Mouse (Mus musculus) hindbrain, embryonic 16.5 days (tissue): Measurements from ENCODE around the gene Cx3cl1. TPM values are rescaled to one million over a fixed set of nuclear protein-coding genes. Genes with fewer than 3 reads are reported as not detected.

Source experiments
- ATAC-seq: fragments of 200-750 bp; cut with Nextera tagmentation; 2 replicates; pipeline ENCODE4 v1.8.0; 2017; ENCODE audit warnings: moderate TSS enrichment, moderate library complexity
- H3K27ac ChIP-seq: fragments of 300-500 bp; sonication (generic); 2 replicates; pipeline ENCODE4 v1.5.1; 2014; ENCODE audit warnings: low read depth, mild to moderate bottlenecking, control low read depth, low read length, moderate library complexity
- H3K27me3 ChIP-seq: fragments of 300-500 bp; sonication (generic); replicated peaks from 2 replicates; pipeline ENCODE4 v1.6.1; 2014; ENCODE audit warnings: low read length; ENCODE audit not compliant: control insufficient read depth, insufficient read depth
- H3K36me3 ChIP-seq: fragments of 300-500 bp; sonication (generic); 2 replicates; pipeline ENCODE4 v1.6.1; 2014; ENCODE audit warnings: mild to moderate bottlenecking, low read length, moderate library complexity, mixed read lengths; ENCODE audit not compliant: control insufficient read depth, insufficient read depth
- H3K4me1 ChIP-seq: fragments of 300-500 bp; sonication (generic); 2 replicates; pipeline ENCODE4 v1.6.1; 2014; ENCODE audit warnings: low read depth, low read length; ENCODE audit not compliant: control insufficient read depth, insufficient read depth
- H3K4me2 ChIP-seq: fragments of 300-500 bp; sonication (generic); 2 replicates; pipeline ENCODE4 v1.6.1; 2014; ENCODE audit warnings: mild to moderate bottlenecking, low read length, control low read depth, moderate library complexity
- H3K4me3 ChIP-seq: fragments of 300-500 bp; sonication (generic); 2 replicates; pipeline ENCODE4 v1.5.1; 2014; ENCODE audit warnings: mild to moderate bottlenecking, low read length, control low read depth, moderate library complexity
- H3K9ac ChIP-seq: fragments of 300-500 bp; sonication (generic); 2 replicates; pipeline ENCODE4 v1.6.1; 2014; ENCODE audit warnings: low read depth, mild to moderate bottlenecking, control low read depth, low read length, moderate library complexity
- H3K9me3 ChIP-seq: fragments of 300-500 bp; sonication (generic); 2 replicates; pipeline ENCODE4 v1.6.1; 2014; ENCODE audit warnings: mild to moderate bottlenecking, low read length, moderate library complexity; ENCODE audit not compliant: control insufficient read depth
- WGBS: fragments of 180-500 bp; shearing (Covaris S2); extraction: QIAGEN DNeasy Blood & Tissue Kit; methylation state at CpG from one replicate; pipeline ENCODE4 v1.1.7; 2014; 5-methylcytosine and 5-hydroxymethylcytosine counted together
- polyA plus RNA-seq: library from polyadenylated mRNA; unstranded; fragments of >200 nt; fragmentation: Nextera tagmentation; extraction: Ambion mirVana; gene quantifications from 2 replicates; pipeline ENCODE4 v1.2.1, GENCODE M21; 2015

Cx3cl1 gene
- polyA plus RNA-seq, 1 experiment from 2014 or later: 62.0 TPM

- H3K9me3 ChIP-seq: no peaks in the 10 kb centered on the region
- no peak for ATAC-seq
- H3K27me3 ChIP-seq: no peaks in the 10 kb centered on the region
- no peaks in the 10 kb centered on the region for H3K36me3 ChIP-seq
- no peak overlapping the region for H3K4me2 ChIP-seq
- no peak overlapping the region for H3K9ac ChIP-seq
- peaks cover 7% of the 10 kb centered on the region for H3K4me1 ChIP-seq
- no peak overlapping the region for H3K27ac ChIP-seq
- 78% methylated on average over 9 of the region's 9 CpGs for WGBS
- H3K4me3 ChIP-seq: no peak overlapping the region
Measured at GRCm38 (mm10) chr8:94767035-94767434, 4.8 kb upstream of the Cx3cl1 start.

GRCm38 (mm10) chr8:94770945-94771344 is 864 bp upstream of the Cx3cl1 start:
- whole genome bisulfite sequencing: 36% methylated on average over 6 of the region's 6 CpGs
- H3K4me2 ChIP-seq: no peak overlapping the region; the same call in 1 of the 2 replicates
- peak; percentile 18; the same call in 1 of the 2 replicates for ATAC-seq

GRCm38 (mm10) chr8:94773048-94773447 is 1.2 kb downstream of the Cx3cl1 start:
- Histone ChIP-seq H3K36me3 (no peaks in the 10 kb centered on the region), H3K9ac (peak overlapping the region; percentile 78), H3K4me3 (peak overlapping the region; percentile 52), H3K27me3 (no peaks in the 10 kb centered on the region), H3K9me3 (no peaks in the 10 kb centered on the region), H3K4me2 (peak overlapping the region; percentile 71), H3K27ac (peak overlapping the region; percentile 39; the same call in 1 of the 2 replicates), H3K4me1 (peaks cover 28% of the 10 kb centered on the region)
- no peak for ATAC-seq
- WGBS: 46% methylated on average over 6 of the region's 6 CpGs

More at GRCm38 (mm10) chr8:94770945-94771344, 864 bp upstream of the Cx3cl1 start:
- H3K4me3 ChIP-seq: no peak overlapping the region
- H3K27me3 ChIP-seq: no peaks in the 10 kb centered on the region
- no peaks in the 10 kb centered on the region for H3K36me3 ChIP-seq
- no peak overlapping the region for H3K9ac ChIP-seq
- H3K4me1 ChIP-seq: peaks cover 27% of the 10 kb centered on the region
- no peak overlapping the region for H3K27ac ChIP-seq
- H3K9me3 ChIP-seq: no peaks in the 10 kb centered on the region

- WGBS: 7% methylated on average over 12 of the region's 12 CpGs
- Histone ChIP-seq H3K4me3 (peak overlapping the region; percentile 52), H3K27ac (0 out of 2 replicates have a peak overlapping the region, but pooled peaks have one; percentile 45), H3K27me3 (no peaks in the 10 kb centered on the region), H3K4me1 (peaks cover 31% of the 10 kb centered on the region), H3K36me3 (no peaks in the 10 kb centered on the region), H3K9me3 (no peaks in the 10 kb centered on the region), H3K9ac (peak overlapping the region; percentile 78), H3K4me2 (peak overlapping the region; percentile 71)
- peak; percentile 9; the same call in 1 of the 2 replicates for ATAC-seq
Measured at GRCm38 (mm10) chr8:94773700-94774171, 1.9 kb downstream of the Cx3cl1 start.

- no peak overlapping the region for H3K4me3 ChIP-seq
- no peak overlapping the region for H3K9ac ChIP-seq
- H3K36me3 ChIP-seq: no peaks in the 10 kb centered on the region; the same call in 1 of the 2 replicates
- H3K4me2 ChIP-seq: no peak overlapping the region
- H3K27me3 ChIP-seq: no peaks in the 10 kb centered on the region
- H3K9me3 ChIP-seq: no peaks in the 10 kb centered on the region
- H3K4me1 ChIP-seq: peaks cover 31% of the 10 kb centered on the region
- 96% methylated on average over 1 of the region's 1 CpGs for WGBS
- no peak overlapping the region for H3K27ac ChIP-seq
- ATAC-seq: no peak
Measured at GRCm38 (mm10) chr8:94774601-94775000, 2.8 kb downstream of the Cx3cl1 start.

GRCm38 (mm10) chr8:94776346-94776745 is 4.5 kb downstream of the Cx3cl1 start:
- Histone ChIP-seq H3K27ac (no peak overlapping the region), H3K4me3 (no peak overlapping the region), H3K4me2 (no peak overlapping the region), H3K9me3 (no peaks in the 10 kb centered on the region), H3K27me3 (no peaks in the 10 kb centered on the region), H3K4me1 (peaks cover 29% of the 10 kb centered on the region), H3K36me3 (no peaks in the 10 kb centered on the region; the same call in 1 of the 2 replicates), H3K9ac (no peak overlapping the region)
- no peak for ATAC-seq
- 82% methylated on average over 2 of the region's 2 CpGs for WGBS

GRCm38 (mm10) chr8:94778036-94778435 is 6.2 kb downstream of the Cx3cl1 start:
- H3K36me3 ChIP-seq: no peaks in the 10 kb centered on the region; the same call in 1 of the 2 replicates
- H3K9ac ChIP-seq: no peak overlapping the region
- ATAC-seq: no peak
- no peaks in the 10 kb centered on the region for H3K27me3 ChIP-seq
- no peak overlapping the region for H3K27ac ChIP-seq
- WGBS: 53% methylated on average over 10 of the region's 10 CpGs
- H3K9me3 ChIP-seq: no peaks in the 10 kb centered on the region
- peaks cover 17% of the 10 kb centered on the region for H3K4me1 ChIP-seq
- no peak overlapping the region for H3K4me2 ChIP-seq
- no peak overlapping the region for H3K4me3 ChIP-seq

- Histone ChIP-seq H3K36me3 (no peaks in the 10 kb centered on the region; the same call in 1 of the 2 replicates), H3K4me2 (no peak overlapping the region), H3K9ac (no peak overlapping the region), H3K4me1 (peaks cover 14% of the 10 kb centered on the region), H3K9me3 (no peaks in the 10 kb centered on the region), H3K27ac (no peak overlapping the region), H3K4me3 (no peak overlapping the region), H3K27me3 (no peaks in the 10 kb centered on the region)
- ATAC-seq: no peak
- 56% methylated on average over 5 of the region's 5 CpGs for WGBS
Measured at GRCm38 (mm10) chr8:94778473-94778872, 6.7 kb downstream of the Cx3cl1 start.

- Histone ChIP-seq H3K9me3 (no peaks in the 10 kb centered on the region), H3K4me1 (peaks cover 9% of the 10 kb centered on the region), H3K9ac (no peak overlapping the region), H3K27ac (no peak overlapping the region), H3K36me3 (no peaks in the 10 kb centered on the region; the same call in 1 of the 2 replicates), H3K27me3 (no peaks in the 10 kb centered on the region), H3K4me3 (no peak overlapping the region), H3K4me2 (no peak overlapping the region)
- WGBS: 71% methylated on average over 10 of the region's 10 CpGs
- no peak for ATAC-seq
Measured at GRCm38 (mm10) chr8:94778895-94779533, 7.2 kb downstream of the Cx3cl1 start.
